Mouse (Mus musculus): Measurements from ENCODE around the gene Arr3. TPM values are rescaled to one million over a fixed set of nuclear protein-coding genes. Genes with fewer than 3 reads are reported as not detected.

Arr3 gene
- total RNA-seq, 1 experiment, result not detected

DNA sequence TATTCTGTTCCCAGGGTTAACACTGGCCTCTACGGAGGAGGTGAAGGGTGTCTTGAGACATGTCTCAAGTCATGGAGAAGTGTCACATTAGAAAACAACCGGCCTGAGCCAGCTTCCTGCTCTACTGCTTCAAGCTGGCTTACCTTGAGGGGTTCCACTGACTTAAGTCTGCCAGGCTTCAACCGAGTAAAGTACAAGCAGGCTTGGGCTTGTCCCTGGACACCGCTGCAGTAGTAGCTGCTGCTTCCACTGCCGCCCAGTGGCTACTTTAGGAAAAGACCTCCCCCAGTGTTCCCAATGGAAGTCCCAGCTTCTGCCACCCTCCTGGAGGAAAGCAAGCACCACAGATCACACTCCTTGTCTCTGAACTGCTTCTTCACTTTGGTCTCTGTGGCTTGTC lies 7.9 kb upstream of the Arr3 start:
- no peaks in the 10 kb centered on the region for H3K9me3 ChIP-seq (ENCODE audit: control insufficient read depth, insufficient read depth, low read depth, low read length)
- no peak overlapping the region for H3K4me3 ChIP-seq (ENCODE audit: insufficient read depth in 1 of 2, low read depth in 1 of 2, low read length in 2 of 2, poor library complexity in 1 of 2, severe bottlenecking in 1 of 2)
- TF ChIP-seq MAFK (IDR thresholded peaks at IDR 0.05; ENCODE audit: insufficient read depth, low read depth, low read length) (no peak), ZC3H11A (IDR thresholded peaks at IDR 0.05; ENCODE audit: borderline replicate concordance, low read depth, low read length) (no peak), HCFC1 (IDR thresholded peaks at IDR 0.05; ENCODE audit: borderline replicate concordance, insufficient read depth, low read length) (no peak), CHD2 (IDR thresholded peaks at IDR 0.05; ENCODE audit: low read depth, low read length) (no peak), ZNF384 (IDR thresholded peaks at IDR 0.05; ENCODE audit: low read depth, low read length) (no peak)
- no peaks in the 10 kb centered on the region for H3K4me1 ChIP-seq (ENCODE audit: control insufficient read depth in 2 of 2, insufficient read depth in 2 of 2, low read length in 2 of 2, poor library complexity in 1 of 2)
- in situ Hi-C loops (cut with MboI; ENCODE audit: low sequenced_read_pairs in 2 of 2, unreplicated experiment in 2 of 2), result no loop called here
- DNase-seq (ENCODE audit: low read depth, low spot score), result peak; percentile 16
- no peak overlapping the region for H3K27ac ChIP-seq (ENCODE audit: insufficient read depth, low read depth, low read length, poor library complexity, severe bottlenecking)
- H3K9ac ChIP-seq (ENCODE audit: insufficient read depth, low read depth, low read length, poor library complexity, severe bottlenecking), result no peak overlapping the region
- no peaks in the 10 kb centered on the region for H3K36me3 ChIP-seq (ENCODE audit: control insufficient read depth, insufficient read depth, low read length, poor library complexity, severe bottlenecking)

DNA sequence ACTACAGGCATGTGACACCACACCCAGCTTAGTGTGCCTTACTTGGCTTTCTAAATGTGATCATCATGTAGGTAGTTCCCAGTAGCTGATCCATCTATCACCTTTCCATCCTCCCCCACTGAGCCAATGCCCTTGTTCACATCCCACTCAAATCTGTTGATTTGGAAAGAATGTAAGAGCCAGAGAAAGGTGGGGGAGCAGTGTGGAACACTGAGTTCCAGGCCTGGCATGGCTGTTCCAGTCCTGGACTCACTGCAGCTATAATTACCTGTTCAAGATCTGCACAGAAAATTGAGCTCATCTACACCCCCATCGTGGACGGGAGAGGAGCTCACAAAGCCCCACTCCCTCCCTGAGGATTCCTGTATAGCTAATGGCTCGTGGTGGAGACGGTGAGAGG lies 5.5 kb upstream of the Arr3 start:
- no peaks in the 10 kb centered on the region for H3K36me3 ChIP-seq (ENCODE audit: control insufficient read depth, insufficient read depth, low read length, poor library complexity, severe bottlenecking)
- no peaks in the 10 kb centered on the region for H3K4me1 ChIP-seq (ENCODE audit: control insufficient read depth in 2 of 2, insufficient read depth in 2 of 2, low read length in 2 of 2, poor library complexity in 1 of 2)
- no peak for DNase-seq (ENCODE audit: low read depth, low spot score)
- no peak overlapping the region for H3K4me3 ChIP-seq (ENCODE audit: insufficient read depth in 1 of 2, low read depth in 1 of 2, low read length in 2 of 2, poor library complexity in 1 of 2, severe bottlenecking in 1 of 2)
- no peak overlapping the region for H3K27ac ChIP-seq (ENCODE audit: insufficient read depth, low read depth, low read length, poor library complexity, severe bottlenecking)
- H3K9ac ChIP-seq (ENCODE audit: insufficient read depth, low read depth, low read length, poor library complexity, severe bottlenecking), result no peak overlapping the region
- in situ Hi-C loops (cut with MboI; ENCODE audit: low sequenced_read_pairs in 2 of 2, unreplicated experiment in 2 of 2), result no loop called here
- TF ChIP-seq CHD2 (IDR thresholded peaks at IDR 0.05; ENCODE audit: low read depth, low read length) (no peak), ZNF384 (IDR thresholded peaks at IDR 0.05; ENCODE audit: low read depth, low read length) (no peak), MAFK (IDR thresholded peaks at IDR 0.05; ENCODE audit: insufficient read depth, low read depth, low read length) (no peak), HCFC1 (IDR thresholded peaks at IDR 0.05; ENCODE audit: borderline replicate concordance, insufficient read depth, low read length) (no peak), ZC3H11A (IDR thresholded peaks at IDR 0.05; ENCODE audit: borderline replicate concordance, low read depth, low read length) (no peak)
- H3K9me3 ChIP-seq (ENCODE audit: control insufficient read depth, insufficient read depth, low read depth, low read length), result no peaks in the 10 kb centered on the region

GRCm38 (mm10) chrX:100618488-100618887 lies 13.2 kb downstream of the Arr3 start:
- in situ Hi-C loops (cut with MboI; ENCODE audit: low sequenced_read_pairs in 2 of 2, unreplicated experiment in 2 of 2), result no loop called here
- Histone ChIP-seq H3K27ac (ENCODE audit: insufficient read depth, low read depth, low read length, poor library complexity, severe bottlenecking) (no peak overlapping the region), H3K9ac (ENCODE audit: insufficient read depth, low read depth, low read length, poor library complexity, severe bottlenecking) (no peak overlapping the region), H3K4me1 (ENCODE audit: control insufficient read depth in 2 of 2, insufficient read depth in 2 of 2, low read length in 2 of 2, poor library complexity in 1 of 2) (peaks cover 0 to 8% of the 10 kb centered on the region in 2 experiments; a peak in 2 of 4 replicates), H3K36me3 (ENCODE audit: control insufficient read depth, insufficient read depth, low read length, poor library complexity, severe bottlenecking) (peaks cover 2% of the 10 kb centered on the region; the same call in 1 of the 2 replicates), H3K9me3 (ENCODE audit: control insufficient read depth, insufficient read depth, low read depth, low read length) (no peaks in the 10 kb centered on the region), H3K4me3 (ENCODE audit: insufficient read depth in 1 of 2, low read depth in 1 of 2, low read length in 2 of 2, poor library complexity in 1 of 2, severe bottlenecking in 1 of 2) (no peak overlapping the region)
- DNase-seq (ENCODE audit: low read depth, low spot score), result no peak
- TF ChIP-seq CHD2 (IDR thresholded peaks at IDR 0.05; ENCODE audit: low read depth, low read length), result no peak
- TF ChIP-seq ZC3H11A (IDR thresholded peaks at IDR 0.05; ENCODE audit: borderline replicate concordance, low read depth, low read length), result no peak
- TF ChIP-seq MAFK (IDR thresholded peaks at IDR 0.05; ENCODE audit: insufficient read depth, low read depth, low read length), result no peak
- no peak for TF ChIP-seq ZNF384 (IDR thresholded peaks at IDR 0.05; ENCODE audit: low read depth, low read length)
- no peak for TF ChIP-seq HCFC1 (IDR thresholded peaks at IDR 0.05; ENCODE audit: borderline replicate concordance, insufficient read depth, low read length)

- H3K9ac ChIP-seq (ENCODE audit: insufficient read depth, low read depth, low read length, poor library complexity, severe bottlenecking), result no peak overlapping the region
- TF ChIP-seq ZNF384 (IDR thresholded peaks at IDR 0.05; ENCODE audit: low read depth, low read length) (no peak), CHD2 (IDR thresholded peaks at IDR 0.05; ENCODE audit: low read depth, low read length) (no peak), HCFC1 (IDR thresholded peaks at IDR 0.05; ENCODE audit: borderline replicate concordance, insufficient read depth, low read length) (no peak), MAFK (IDR thresholded peaks at IDR 0.05; ENCODE audit: insufficient read depth, low read depth, low read length) (no peak), ZC3H11A (IDR thresholded peaks at IDR 0.05; ENCODE audit: borderline replicate concordance, low read depth, low read length) (no peak)
- H3K4me3 ChIP-seq (ENCODE audit: insufficient read depth in 1 of 2, low read depth in 1 of 2, low read length in 2 of 2, poor library complexity in 1 of 2, severe bottlenecking in 1 of 2), result no peak overlapping the region
- peaks cover 2% of the 10 kb centered on the region; the same call in 1 of the 2 replicates for H3K36me3 ChIP-seq (ENCODE audit: control insufficient read depth, insufficient read depth, low read length, poor library complexity, severe bottlenecking)
- in situ Hi-C loops (cut with MboI; ENCODE audit: low sequenced_read_pairs in 2 of 2, unreplicated experiment in 2 of 2), result no loop called here
- peaks cover 0 to 8% of the 10 kb centered on the region in 2 experiments; a peak in 2 of 4 replicates for H3K4me1 ChIP-seq (ENCODE audit: control insufficient read depth in 2 of 2, insufficient read depth in 2 of 2, low read length in 2 of 2, poor library complexity in 1 of 2)
- no peak overlapping the region for H3K27ac ChIP-seq (ENCODE audit: insufficient read depth, low read depth, low read length, poor library complexity, severe bottlenecking)
- DNase-seq (ENCODE audit: low read depth, low spot score), result no peak
- no peaks in the 10 kb centered on the region for H3K9me3 ChIP-seq (ENCODE audit: control insufficient read depth, insufficient read depth, low read depth, low read length)
Observed at GRCm38 (mm10) chrX:100621366-100621765, 16.1 kb downstream of the Arr3 start.

- in situ Hi-C loops (cut with MboI; ENCODE audit: low sequenced_read_pairs in 2 of 2, unreplicated experiment in 2 of 2), result no loop called here
- Histone ChIP-seq H3K9me3 (ENCODE audit: control insufficient read depth, insufficient read depth, low read depth, low read length) (no peaks in the 10 kb centered on the region), H3K9ac (ENCODE audit: insufficient read depth, low read depth, low read length, poor library complexity, severe bottlenecking) (no peak overlapping the region), H3K36me3 (ENCODE audit: control insufficient read depth, insufficient read depth, low read length, poor library complexity, severe bottlenecking) (peaks cover 2% of the 10 kb centered on the region; the same call in 1 of the 2 replicates), H3K4me3 (ENCODE audit: insufficient read depth in 1 of 2, low read depth in 1 of 2, low read length in 2 of 2, poor library complexity in 1 of 2, severe bottlenecking in 1 of 2) (no peak overlapping the region), H3K27ac (ENCODE audit: insufficient read depth, low read depth, low read length, poor library complexity, severe bottlenecking) (no peak overlapping the region), H3K4me1 (ENCODE audit: control insufficient read depth in 2 of 2, insufficient read depth in 2 of 2, low read length in 2 of 2, poor library complexity in 1 of 2) (no peaks in the 10 kb centered on the region; a peak in 1 of 4 replicates)
- TF ChIP-seq MAFK (IDR thresholded peaks at IDR 0.05; ENCODE audit: insufficient read depth, low read depth, low read length) (no peak), ZC3H11A (IDR thresholded peaks at IDR 0.05; ENCODE audit: borderline replicate concordance, low read depth, low read length) (no peak), ZNF384 (IDR thresholded peaks at IDR 0.05; ENCODE audit: low read depth, low read length) (no peak), HCFC1 (IDR thresholded peaks at IDR 0.05; ENCODE audit: borderline replicate concordance, insufficient read depth, low read length) (no peak), CHD2 (IDR thresholded peaks at IDR 0.05; ENCODE audit: low read depth, low read length) (no peak)
- no peak for DNase-seq (ENCODE audit: low read depth, low spot score)
Observed at GRCm38 (mm10) chrX:100624242-100624641, 18.9 kb downstream of the Arr3 start.

Data from ES-E14 (cell line).